Mouse (Mus musculus) CH12.LX (cell line): ENCODE results near the gene Schip1. TPM values are rescaled to one million over a fixed set of nuclear protein-coding genes. Genes with fewer than 3 reads are reported as not detected.
A peak's percentile ranks its signal among the peaks of the same experiment; 100 is the strongest.

Source experiments
- DNase-seq: peaks from one replicate; pipeline ENCODE4 v3.0.0-alpha.2; 2013; ENCODE audit errors: extremely low read depth
- H3K27ac ChIP-seq: 2 replicates; pipeline ENCODE4 v1.5.1; 2012; ENCODE audit warnings: low read depth, mild to moderate bottlenecking, control low read depth, moderate library complexity; ENCODE audit not compliant: insufficient read depth
- H3K27me3 ChIP-seq: replicated peaks from 2 replicates; pipeline ENCODE3; 2012; ENCODE audit warnings: inconsistent platforms
- H3K36me3 ChIP-seq, 2 experiments: replicated peaks in 1 of 2; 2 replicates each; pipeline versions ENCODE3 to v1.6.1; 2012; ENCODE audit warnings: inconsistent platforms in 1 of 2, low read length in 1 of 2, mild to moderate bottlenecking in 1 of 2, mixed read lengths in 1 of 2, moderate library complexity in 1 of 2; ENCODE audit not compliant: control insufficient read depth in 1 of 2, insufficient read depth in 1 of 2
- H3K4me1 ChIP-seq, 2 experiments: 2 replicates each; pipeline ENCODE4 v1.6.1; 2012; ENCODE audit warnings: inconsistent platforms in 1 of 2, moderate library complexity in 1 of 2; ENCODE audit not compliant: insufficient read depth in 2 of 2, control insufficient read depth in 1 of 2
- H3K4me2 ChIP-seq: 2 replicates; pipeline ENCODE4 v1.6.1; 2012; ENCODE audit warnings: low read depth, mild to moderate bottlenecking, control low read depth; ENCODE audit not compliant: poor library complexity, insufficient read depth, severe bottlenecking
- H3K4me3 ChIP-seq, 3 experiments: fragments of 150-350 bp in 1 of 3; sonication (generic) in 1 of 3; replicated peaks in 1 of 3; 2 replicates each; pipeline versions ENCODE3 to v1.5.1; 2011 to 2012; ENCODE audit warnings: low read depth in 2 of 3, low read length in 2 of 3, mild to moderate bottlenecking in 2 of 3, moderate library complexity in 2 of 3, control low read depth in 1 of 3, improper control_type of control experiment in 1 of 3, inconsistent platforms in 1 of 3, mixed read lengths in 1 of 3; ENCODE audit not compliant: poor library complexity in 1 of 3
- H3K79me2 ChIP-seq: replicated peaks from 2 replicates; pipeline ENCODE4 v1.6.1; 2012; ENCODE audit warnings: mild to moderate bottlenecking, moderate library complexity; ENCODE audit not compliant: control insufficient read depth, poor library complexity, insufficient read depth, severe bottlenecking; ENCODE audit errors: extremely low read depth
- H3K9ac ChIP-seq: 2 replicates; pipeline ENCODE4 v1.6.1; 2012; ENCODE audit warnings: low read depth, mild to moderate bottlenecking, control low read depth, moderate library complexity; ENCODE audit not compliant: insufficient read depth
- H3K9me3 ChIP-seq: replicated peaks from 2 replicates; pipeline ENCODE3; 2012; ENCODE audit warnings: low read length, inconsistent platforms, mixed read lengths
- CHD2 ChIP-seq: IDR thresholded peaks from 2 replicates; pipeline ENCODE4 v1.6.1; 2011; ENCODE audit warnings: low read length, improper control_type of control experiment
- E2F4 ChIP-seq: IDR thresholded peaks from 2 replicates; pipeline ENCODE4 v1.6.1; 2011; ENCODE audit warnings: low read depth, low read length, improper control_type of control experiment; ENCODE audit not compliant: insufficient replicate concordance
- ELF1 ChIP-seq: IDR thresholded peaks from 2 replicates; pipeline ENCODE4 v1.6.1; 2014; ENCODE audit warnings: low read depth, mild to moderate bottlenecking, inconsistent platforms, low read length, improper control_type of control experiment
- ETS1 ChIP-seq: conservative IDR thresholded peaks from 2 replicates; pipeline ENCODE4 v1.6.1; 2012; ENCODE audit warnings: low read depth, mild to moderate bottlenecking, inconsistent platforms, low read length, improper control_type of control experiment, moderate library complexity
- IRF4 ChIP-seq: IDR thresholded peaks from 2 replicates; pipeline ENCODE4 v1.6.1; 2014; ENCODE audit warnings: low read depth, mild to moderate bottlenecking, inconsistent platforms, low read length, improper control_type of control experiment
- JUN ChIP-seq: IDR thresholded peaks from 2 replicates; pipeline ENCODE4 v1.6.1; 2011; ENCODE audit warnings: low read depth, mild to moderate bottlenecking, low read length, improper control_type of control experiment, moderate library complexity; ENCODE audit not compliant: insufficient read depth
- JUND ChIP-seq: conservative IDR thresholded peaks from 2 replicates; pipeline ENCODE4 v1.6.1; 2011; ENCODE audit warnings: low read depth, low read length, improper control_type of control experiment
- MAX ChIP-seq: IDR thresholded peaks from 2 replicates; pipeline ENCODE4 v1.6.1; 2011; ENCODE audit warnings: low read length, improper control_type of control experiment
- MAZ ChIP-seq: IDR thresholded peaks from 2 replicates; pipeline ENCODE4 v1.6.1; 2012; ENCODE audit warnings: low read depth, mild to moderate bottlenecking, inconsistent platforms, low read length, improper control_type of control experiment, moderate library complexity
- MXI1 ChIP-seq: IDR thresholded peaks from 2 replicates; pipeline ENCODE4 v1.6.1; 2011; ENCODE audit warnings: mild to moderate bottlenecking, low read depth, low read length, improper control_type of control experiment
- MYC ChIP-seq: IDR thresholded peaks from 2 replicates; pipeline ENCODE4 v1.6.1; 2011; ENCODE audit warnings: low read depth, mild to moderate bottlenecking, improper control_type of control experiment, low read length
- NRF1 ChIP-seq: IDR thresholded peaks from 2 replicates; pipeline ENCODE4 v1.6.1; 2014; ENCODE audit warnings: low read depth, mild to moderate bottlenecking, inconsistent platforms, low read length, improper control_type of control experiment, moderate library complexity
- PAX5 ChIP-seq: IDR thresholded peaks from 2 replicates; pipeline ENCODE4 v1.6.1; 2012; ENCODE audit warnings: low read length, inconsistent platforms, mixed read lengths
- POLR2A ChIP-seq: IDR thresholded peaks from 2 replicates; pipeline ENCODE4 v1.6.1; 2011; ENCODE audit warnings: low read depth, mild to moderate bottlenecking, improper control_type of control experiment, low read length
- RAD21 ChIP-seq: IDR thresholded peaks from 2 replicates; pipeline ENCODE4 v1.6.1; 2011; ENCODE audit warnings: low read depth, mild to moderate bottlenecking, low read length, improper control_type of control experiment, moderate library complexity
- SMC3 ChIP-seq: IDR thresholded peaks from 2 replicates; pipeline ENCODE4 v1.6.1; 2011; ENCODE audit warnings: low read depth, low read length, improper control_type of control experiment
- TCF12 ChIP-seq: IDR thresholded peaks from 2 replicates; pipeline ENCODE4 v1.6.1; 2014; ENCODE audit warnings: low read depth, mild to moderate bottlenecking, inconsistent platforms, low read length, improper control_type of control experiment
- USF1 ChIP-seq: IDR thresholded peaks from 2 replicates; pipeline ENCODE4 v1.6.1; 2014; ENCODE audit warnings: low read depth, mild to moderate bottlenecking, inconsistent platforms, low read length, improper control_type of control experiment
- USF2 ChIP-seq: conservative IDR thresholded peaks from 2 replicates; pipeline ENCODE4 v1.6.1; 2011; ENCODE audit warnings: low read depth, low read length, improper control_type of control experiment
- ZC3H11A ChIP-seq: IDR thresholded peaks from 2 replicates; pipeline ENCODE4 v1.6.1; 2012; ENCODE audit warnings: low read depth, mild to moderate bottlenecking, inconsistent platforms, low read length, improper control_type of control experiment
- dilution Hi-C: fragments of 300-500 bp; cut with MboI; formaldehyde crosslinking; loops from 2 replicates; pipeline ENCODE4 v1.14.3; 2020; ENCODE audit warnings: low sequenced_read_pairs; ENCODE audit not compliant: extremely low pct_unique_long_range_greater_than_20kb, extremely low pct_ligation_motif_present
- in situ Hi-C: fragments of 300-500 bp; cut with MboI; formaldehyde crosslinking; loops from 3 replicates; pipeline ENCODE4 v1.14.3; 2019; ENCODE audit warnings: low sequenced_read_pairs, low pct_ligation_motif_present, low pct_unique_long_range_greater_than_20kb, mixed read lengths
- polyA plus RNA-seq: library from polyadenylated mRNA; unstranded; fragments of >175 nt; gene quantifications from 2 replicates; pipeline ENCODE4 v1.2.1, GENCODE M21; 2012; ENCODE audit warnings: low read depth; ENCODE audit not compliant: insufficient read length
- total RNA-seq, 2 experiments: library from RNA; depleted of rRNA; stranded (reverse); fragments of 300-350 nt in 1 of 2; fragments of >200 nt in 1 of 2; gene quantifications; 2 replicates each; pipeline ENCODE4 v1.2.3; 2012 to 2014

Schip1 gene
- total and polyA plus RNA-seq, 3 experiments, result 0.25 to 0.36 TPM; not detected in 1

- H3K27me3 ChIP-seq, result no peaks in the 10 kb centered on the region
- in situ Hi-C loops, result no loop called here
- no peak overlapping the region for H3K4me2 ChIP-seq
- no peaks in the 10 kb centered on the region for H3K9me3 ChIP-seq
- H3K36me3 ChIP-seq, result no peaks in the 10 kb centered on the region
- DNase-seq, result peak; percentile 57
- peaks cover 2 to 30% of the 10 kb centered on the region in 2 experiments; a peak in 2 of 4 replicates for H3K4me1 ChIP-seq
- no peak overlapping the region for H3K9ac ChIP-seq
- no peak overlapping the region for H3K4me3 ChIP-seq
- TF ChIP-seq CHD2, result no peak
- no peak for TF ChIP-seq JUND
- TF ChIP-seq JUN, result peak; percentile 25; the same call in 1 of the 2 replicates
- TF ChIP-seq IRF4, result 0 out of 2 replicates have a peak, but pooled peaks have one; percentile 34
- no peak for TF ChIP-seq MYC
- no peak for TF ChIP-seq E2F4
- TF ChIP-seq ETS1, result peak; percentile 88
- no peak for TF ChIP-seq POLR2A
- no peak overlapping the region for H3K27ac ChIP-seq
- no peaks in the 10 kb centered on the region for H3K79me2 ChIP-seq
- dilution Hi-C loops, result no loop called here
Observed at GRCm38 (mm10) chr3:68335501-68335900, 270.9 kb downstream of the Schip1 start.

GRCm38 (mm10) chr3:68350624-68351023 is 286.0 kb downstream of the Schip1 start:
- H3K79me2 ChIP-seq, result no peaks in the 10 kb centered on the region
- in situ Hi-C loops, result no loop called here

GRCm38 (mm10) chr3:68351461-68351860 is 286.9 kb downstream of the Schip1 start:
- Histone ChIP-seq H3K79me2 (no peaks in the 10 kb centered on the region), H3K27ac (no peak overlapping the region), H3K9ac (no peak overlapping the region), H3K9me3 (no peaks in the 10 kb centered on the region), H3K4me1 (no peaks in the 10 kb centered on the region; a peak in 1 of 4 replicates), H3K36me3 (no peaks in the 10 kb centered on the region)
- no peak for TF ChIP-seq MXI1
- no peak for TF ChIP-seq USF1
- TF ChIP-seq, all 38 proteins: peak for 0
- H3K4me2 ChIP-seq, result no peak overlapping the region
- no peak overlapping the region for H3K4me3 ChIP-seq
- in situ Hi-C loops (no loop called here), dilution Hi-C loops (no loop called here)
- H3K27me3 ChIP-seq, result no peaks in the 10 kb centered on the region
- no peak for DNase-seq

More at GRCm38 (mm10) chr3:68350624-68351023, 286.0 kb downstream of the Schip1 start:
- dilution Hi-C loops, result no loop called here
- no peak overlapping the region for H3K4me3 ChIP-seq
- no peaks in the 10 kb centered on the region for H3K27me3 ChIP-seq
- no peak overlapping the region for H3K27ac ChIP-seq
- no peak overlapping the region for H3K4me2 ChIP-seq
- no peaks in the 10 kb centered on the region for H3K9me3 ChIP-seq
- no peaks in the 10 kb centered on the region for H3K36me3 ChIP-seq
- no peaks in the 10 kb centered on the region; a peak in 1 of 4 replicates for H3K4me1 ChIP-seq
- DNase-seq, result no peak
- no peak overlapping the region for H3K9ac ChIP-seq
- TF ChIP-seq E2F4 (no peak), PAX5 (no peak), JUND (no peak), MAZ (no peak), MAX (no peak), IRF4 (no peak), NRF1 (no peak), JUN (no peak), TCF12 (no peak), RAD21 (no peak), ZC3H11A (no peak), SMC3 (no peak), CHD2 (no peak), ELF1 (no peak), USF2 (no peak)
